Mouse (Mus musculus): Measurements from ENCODE around the gene Lamb3. TPM values are rescaled to one million over a fixed set of nuclear protein-coding genes. Genes with fewer than 3 reads are reported as not detected.

The Lamb3 gene
- total and polyA plus RNA-seq, 3 experiments, result 10.1 to 14.6 (median 12.3) TPM

- no peak within 1 kb of the TSS for H3K9ac ChIP-seq (ENCODE audit: insufficient read depth, low read depth)
- dilution Hi-C loops (cut with MboI; ENCODE audit: extremely low pct_ligation_motif_present, extremely low pct_unique_long_range_greater_than_20kb, low sequenced_read_pairs), result no loop called here
- DNase-seq (ENCODE audit: extremely low read depth), result no peak
- TF ChIP-seq ETS1 (conservative IDR thresholded peaks at IDR 0.05; ENCODE audit: low read depth, low read length) (no peak), E2F4 (IDR thresholded peaks at IDR 0.05; ENCODE audit: insufficient replicate concordance, low read depth, low read length) (no peak), TBP (conservative IDR thresholded peaks at IDR 0.05; ENCODE audit: low read depth, low read length) (no peak), POLR2A (IDR thresholded peaks at IDR 0.05; ENCODE audit: low read depth, low read length) (no peak), HCFC1 (IDR thresholded peaks at IDR 0.05; ENCODE audit: low read depth, low read length) (no peak), SMC3 (IDR thresholded peaks at IDR 0.05; ENCODE audit: low read depth, low read length) (no peak), NRF1 (IDR thresholded peaks at IDR 0.05; ENCODE audit: low read depth, low read length) (no peak), CHD2 (IDR thresholded peaks at IDR 0.05; ENCODE audit: low read length) (no peak), MAFK (IDR thresholded peaks at IDR 0.05; ENCODE audit: insufficient replicate concordance, low read length) (no peak), ELF1 (IDR thresholded peaks at IDR 0.05; ENCODE audit: low read depth, low read length) (no peak), JUND (conservative IDR thresholded peaks at IDR 0.05; ENCODE audit: low read depth, low read length) (no peak), IRF4 (IDR thresholded peaks at IDR 0.05; ENCODE audit: low read depth, low read length) (no peak), USF1 (IDR thresholded peaks at IDR 0.05; ENCODE audit: low read depth, low read length) (no peak), SIN3A (IDR thresholded peaks at IDR 0.05; ENCODE audit: low read length) (no peak)
- in situ Hi-C loops (cut with MboI; ENCODE audit: low pct_ligation_motif_present, low pct_unique_long_range_greater_than_20kb, low sequenced_read_pairs), result no loop called here
- H3K27me3 ChIP-seq (replicated peaks), result no peaks in the 10 kb centered on the region
- no peak within 1 kb of the TSS for H3K27ac ChIP-seq (ENCODE audit: insufficient read depth, low read depth)
- H3K79me2 ChIP-seq (replicated peaks; ENCODE audit: control insufficient read depth, extremely low read depth, insufficient read depth, poor library complexity, severe bottlenecking), result no peaks in the 10 kb centered on the region; the same call in 1 of the 2 replicates
- peaks cover 12 to 14% of the 10 kb centered on the region in 2 experiments for H3K4me1 ChIP-seq (ENCODE audit: control insufficient read depth in 1 of 2, insufficient read depth in 2 of 2)
- H3K4me2 ChIP-seq (ENCODE audit: insufficient read depth, low read depth, poor library complexity, severe bottlenecking), result no peak within 1 kb of the TSS
- no peaks in the 10 kb centered on the region for H3K9me3 ChIP-seq (replicated peaks; ENCODE audit: low read length)
- H3K36me3 ChIP-seq (replicated peaks in 1 of 2; ENCODE audit: control insufficient read depth in 1 of 2, insufficient read depth in 1 of 2, low read length in 1 of 2), result peaks cover 4 to 14% of the 10 kb centered on the region in 2 experiments
- no peak within 1 kb of the TSS for H3K4me3 ChIP-seq (replicated peaks in 1 of 3; ENCODE audit: low read depth in 2 of 3, low read length in 2 of 3, poor library complexity in 1 of 3)
Observed at GRCm38 (mm10) chr1:193167746-193168145, 39.8 kb upstream of the Lamb3 start, which contains the start of gene A130010J15Rik. TSS of gene A130010J15Rik (plus strand) at chr1:193168046.

- H3K27ac ChIP-seq (ENCODE audit: insufficient read depth, low read depth), result no peak overlapping the region
- DNase-seq (ENCODE audit: extremely low read depth), result no peak
- in situ Hi-C loops (cut with MboI; ENCODE audit: low pct_ligation_motif_present, low pct_unique_long_range_greater_than_20kb, low sequenced_read_pairs) (no loop called here), dilution Hi-C loops (cut with MboI; ENCODE audit: extremely low pct_ligation_motif_present, extremely low pct_unique_long_range_greater_than_20kb, low sequenced_read_pairs) (no loop called here)
- H3K9ac ChIP-seq (ENCODE audit: insufficient read depth, low read depth), result no peak overlapping the region
- no peak for TF ChIP-seq RCOR1 (conservative IDR thresholded peaks at IDR 0.05; ENCODE audit: low read depth, low read length)
- no peak for TF ChIP-seq PAX5 (IDR thresholded peaks at IDR 0.05; ENCODE audit: low read length)
- peaks cover 3% of the 10 kb centered on the region; the same call in 1 of the 2 replicates for H3K79me2 ChIP-seq (replicated peaks; ENCODE audit: control insufficient read depth, extremely low read depth, insufficient read depth, poor library complexity, severe bottlenecking)
- H3K36me3 ChIP-seq (replicated peaks in 1 of 2; ENCODE audit: control insufficient read depth in 1 of 2, insufficient read depth in 1 of 2, low read length in 1 of 2), result peaks cover 4 to 14% of the 10 kb centered on the region in 2 experiments
- no peak overlapping the region for H3K4me2 ChIP-seq (ENCODE audit: insufficient read depth, low read depth, poor library complexity, severe bottlenecking)
- H3K9me3 ChIP-seq (replicated peaks; ENCODE audit: low read length), result no peaks in the 10 kb centered on the region
- H3K4me1 ChIP-seq (ENCODE audit: control insufficient read depth in 1 of 2, insufficient read depth in 2 of 2), result peaks cover 8 to 16% of the 10 kb centered on the region in 2 experiments
- no peak overlapping the region for H3K4me3 ChIP-seq (replicated peaks in 1 of 3; ENCODE audit: low read depth in 2 of 3, low read length in 2 of 3, poor library complexity in 1 of 3)
- H3K27me3 ChIP-seq (replicated peaks), result no peaks in the 10 kb centered on the region
Observed at GRCm38 (mm10) chr1:193169228-193169627, 38.3 kb upstream of the Lamb3 start.

All from CH12.LX (cell line).